Mouse (Mus musculus): ENCODE data around the gene Tmem199. TPM values are rescaled to one million over a fixed set of nuclear protein-coding genes. Genes with fewer than 3 reads are reported as not detected.
"Not testable (repeated sequence)": the region's sequence is repeated elsewhere in the genome, so short reads cannot be mapped to it uniquely, and the experiment has no call there.

Tmem199 gene
- total RNA-seq (2021), result 10 to 100 TPM; 18.3 to 19.6 TPM

- DNase-seq, result peak; percentile 92
Observed at GRCm38 (mm10) chr11:78512025-78512957, at the start of gene Tmem199, which contains the start of gene Poldip2. Gene Tmem199, minus strand, starts transcription at chr11:78512172. Gene Poldip2, plus strand, starts transcription at chr11:78512193.

- peak; percentile 82 for DNase-seq
Observed at GRCm38 (mm10) chr11:78560447-78560846, 48.5 kb upstream of the Tmem199 start.

GRCm38 (mm10) chr11:78557241-78557640 lies 45.3 kb upstream of the Tmem199 start:
- DNase-seq, result no peak

GRCm38 (mm10) chr11:78556070-78556469 lies 44.1 kb upstream of the Tmem199 start:
- no peak for DNase-seq

GRCm38 (mm10) chr11:78555623-78556022 lies 43.7 kb upstream of the Tmem199 start:
- peak; percentile 14 for DNase-seq

- no peak for DNase-seq
Observed at GRCm38 (mm10) chr11:78551059-78551398, 39.1 kb upstream of the Tmem199 start.

GRCm38 (mm10) chr11:78550168-78551058 lies 38.4 kb upstream of the Tmem199 start, which contains the start of gene Tmem97:
Gene Tmem97, minus strand, starts transcription at chr11:78550777.
- peak; percentile 95 for DNase-seq

GRCm38 (mm10) chr11:78549491-78549987 lies 37.6 kb upstream of the Tmem199 start:
- DNase-seq, result no peak

- DNase-seq, result no peak
Observed at GRCm38 (mm10) chr11:78547718-78548460, 35.9 kb upstream of the Tmem199 start.

- no peak for DNase-seq
Observed at GRCm38 (mm10) chr11:78545181-78545580, 33.2 kb upstream of the Tmem199 start.

GRCm38 (mm10) chr11:78544449-78545111 lies 32.6 kb upstream of the Tmem199 start:
- DNase-seq, result no peak

- no peak for DNase-seq
Observed at GRCm38 (mm10) chr11:78540358-78540757, 28.4 kb upstream of the Tmem199 start.

GRCm38 (mm10) chr11:78536690-78537084 lies 24.7 kb upstream of the Tmem199 start:
- no peak for DNase-seq

- peak; percentile 97 for DNase-seq
Observed at GRCm38 (mm10) chr11:78536080-78536689, 24.2 kb upstream of the Tmem199 start, which contains the start of the genes Tnfaip1 and Ift20. Gene Tnfaip1, minus strand, starts transcription at chr11:78536332. Gene Ift20, plus strand, starts transcription at chr11:78536361.

GRCm38 (mm10) chr11:78535376-78536079 lies 23.6 kb upstream of the Tmem199 start:
- peak; percentile 53 for DNase-seq

- DNase-seq, result no peak
Observed at GRCm38 (mm10) chr11:78534516-78534915, 22.5 kb upstream of the Tmem199 start.

GRCm38 (mm10) chr11:78531515-78531914 lies 19.5 kb upstream of the Tmem199 start:
- not testable (repeated sequence) for DNase-seq

GRCm38 (mm10) chr11:78531046-78531445 lies 19.1 kb upstream of the Tmem199 start:
- peak; percentile 73 for DNase-seq

GRCm38 (mm10) chr11:78530001-78530400 lies 18.0 kb upstream of the Tmem199 start:
- no peak for DNase-seq

- DNase-seq, result no peak
Observed at GRCm38 (mm10) chr11:78528714-78529113, 16.7 kb upstream of the Tmem199 start.
